Mouse (Mus musculus) heart, postnatal 36 days (tissue): ENCODE results near the gene Timm13. TPM values are rescaled to one million over a fixed set of nuclear protein-coding genes. Genes with fewer than 3 reads are reported as not detected.
A peak's percentile ranks its signal among the peaks of the same experiment; 100 is the strongest.

Experiments used
- DNase-seq, 2 experiments: peaks; one replicate each; pipeline ENCODE4 v3.0.0; 2021 to 2022
- intact Hi-C: fragments of 180-260 bp; cut with DNase I; formaldehyde crosslinking; loops from one replicate; pipeline ENCODE4 v1.15.1; 2025
- total RNA-seq, 2 experiments: library from RNA; stranded (reverse); gene quantifications; 2 replicates each; pipeline ENCODE4 v1.2.3; 2021

Gene Timm13
- total RNA-seq, 2 experiments from 2014 or later = 129 to 145 TPM

GRCm38 (mm10) chr10:80909375-80910162, 8.8 kb upstream of the Timm13 start:
- intact Hi-C loops = loop anchor here (10.0 kb wide), 1 partner anchor 585 kb away; the partner anchor contains the start of gene Ncln
- no peak for DNase-seq

- no peak for DNase-seq
Measured at GRCm38 (mm10) chr10:80904709-80905108, 3.9 kb upstream of the Timm13 start.

DNA sequence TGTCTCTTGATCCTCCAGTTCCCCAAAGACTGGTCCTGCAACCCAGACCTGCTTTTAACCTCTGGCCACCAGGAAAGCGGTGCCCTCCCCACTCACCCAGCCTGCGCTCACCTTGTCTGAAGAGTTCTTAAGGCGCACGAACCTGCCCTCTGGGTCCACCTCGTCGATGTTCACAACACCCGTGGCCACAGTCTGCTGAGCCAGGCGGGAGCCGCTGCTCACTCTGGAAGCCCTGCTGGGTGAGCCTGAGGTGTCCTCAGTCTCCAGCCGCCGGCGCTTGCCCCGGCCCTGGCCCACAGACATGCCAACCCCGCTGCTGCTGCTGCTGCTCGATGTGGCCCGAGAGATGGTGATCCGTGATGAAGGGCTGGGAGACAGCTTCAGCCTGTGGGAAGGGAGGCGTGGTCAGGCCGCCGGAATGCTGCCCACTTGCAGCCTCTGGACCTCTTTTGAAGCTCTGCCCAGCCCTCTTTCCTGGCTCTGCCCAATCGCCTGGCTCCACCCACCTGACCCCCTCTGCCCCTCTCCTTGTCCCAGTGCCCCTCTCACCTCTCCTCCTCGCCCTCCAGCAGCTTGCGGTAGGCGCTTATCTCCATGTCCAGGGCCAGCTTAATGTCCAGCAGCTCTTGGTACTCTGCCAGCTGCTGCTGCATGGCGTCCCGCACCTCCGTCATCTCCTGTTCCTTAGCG, 3.4 kb upstream of the Timm13 start:
- DNase-seq = no peak
- intact Hi-C loops = loop anchor here (10.0 kb wide), 1 partner anchor 591 kb away; the partner anchor contains the start of gene Ncln

More at GRCm38 (mm10) chr10:80904709-80905108, 3.9 kb upstream of the Timm13 start:
- intact Hi-C loops = loop anchor here (10.0 kb wide), 1 partner anchor 590 kb away; the partner anchor contains the start of gene Ncln

GRCm38 (mm10) chr10:80903282-80903681, 2.5 kb upstream of the Timm13 start:
- intact Hi-C loops = loop anchor here (10.0 kb wide), 1 partner anchor 592 kb away; the partner anchor contains the start of gene Ncln
- DNase-seq = no peak

DNA sequence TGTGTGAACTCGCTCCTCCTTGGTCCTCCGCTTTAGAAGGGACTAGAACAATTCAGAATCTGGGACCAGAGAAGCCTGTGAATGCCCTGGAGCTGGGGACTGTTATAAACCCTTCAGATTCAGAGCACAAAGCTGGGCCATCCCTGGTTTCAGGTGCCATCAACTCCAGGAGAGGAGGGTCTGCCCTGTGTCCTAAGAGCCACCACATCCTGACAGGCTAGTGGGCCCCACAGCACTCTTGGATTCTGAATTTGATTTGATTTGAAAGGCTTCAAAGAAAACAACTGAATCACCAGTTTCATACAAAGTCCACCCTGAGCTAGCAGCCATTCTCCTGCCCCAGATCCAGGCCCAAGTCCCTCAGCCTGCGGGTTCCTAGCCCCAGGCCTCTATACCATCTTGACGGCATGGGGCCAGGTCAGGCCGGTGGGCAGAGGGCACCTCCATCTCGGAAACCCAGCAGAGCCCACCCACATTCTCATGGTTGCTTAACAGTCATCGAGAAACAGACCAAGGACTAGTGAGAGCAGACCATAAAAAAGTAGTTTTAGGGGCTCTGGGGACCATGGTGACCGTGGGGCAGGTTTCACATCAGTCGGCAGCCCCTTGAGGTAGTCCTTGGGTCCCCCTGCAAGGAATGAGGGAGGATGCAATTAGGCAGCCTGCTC, 1.6 kb upstream of the Timm13 start:
- DNase-seq = no peak
- intact Hi-C loops = loop anchor here (10.0 kb wide), 1 partner anchor 592 kb away; the partner anchor contains the start of gene Ncln

DNA sequence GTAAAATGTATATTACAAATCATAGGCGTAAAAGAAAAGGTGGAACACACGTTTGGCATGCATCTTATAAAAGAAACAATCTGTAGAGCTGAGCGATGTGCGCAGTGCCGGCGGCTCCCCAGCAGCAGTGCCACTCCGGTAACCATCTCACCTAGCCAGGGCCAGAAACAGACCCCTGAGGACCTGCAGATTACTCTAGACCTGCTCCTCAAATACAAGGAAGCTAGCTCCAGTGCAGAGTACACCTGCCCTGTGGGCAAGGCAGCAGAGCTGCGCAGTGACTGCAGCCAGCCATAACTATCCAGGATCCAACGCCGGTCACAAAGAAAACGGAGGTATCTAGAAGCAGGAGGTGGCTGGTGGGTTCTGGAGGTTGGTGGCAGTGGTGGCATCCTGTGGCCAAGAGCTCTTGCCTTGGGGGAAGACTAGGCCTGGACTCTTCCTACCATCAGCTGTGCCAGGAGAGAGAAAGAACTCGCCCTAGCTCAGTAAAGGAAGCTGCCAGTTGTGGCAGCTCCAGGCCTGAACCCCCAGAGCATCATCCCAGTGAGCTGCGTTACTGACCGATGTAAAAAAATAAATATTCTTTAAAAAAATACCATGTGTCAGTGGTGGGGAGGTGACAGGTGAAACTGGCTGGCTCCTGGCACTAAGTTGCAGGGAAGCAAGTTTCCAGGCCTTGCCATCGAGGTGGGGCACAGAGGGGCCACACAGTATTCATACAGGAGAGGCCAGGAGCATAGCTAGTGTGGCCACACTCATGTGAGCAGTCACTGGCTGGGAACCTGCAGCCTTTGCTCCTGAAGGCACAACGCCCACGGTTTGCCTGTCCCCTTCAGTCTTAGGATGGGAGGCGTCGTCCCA, 872 bp upstream of the Timm13 start:
- no peak for DNase-seq
- intact Hi-C loops = loop anchor here (10.0 kb wide), 1 partner anchor 593 kb away; the partner anchor contains the start of gene Ncln

DNA sequence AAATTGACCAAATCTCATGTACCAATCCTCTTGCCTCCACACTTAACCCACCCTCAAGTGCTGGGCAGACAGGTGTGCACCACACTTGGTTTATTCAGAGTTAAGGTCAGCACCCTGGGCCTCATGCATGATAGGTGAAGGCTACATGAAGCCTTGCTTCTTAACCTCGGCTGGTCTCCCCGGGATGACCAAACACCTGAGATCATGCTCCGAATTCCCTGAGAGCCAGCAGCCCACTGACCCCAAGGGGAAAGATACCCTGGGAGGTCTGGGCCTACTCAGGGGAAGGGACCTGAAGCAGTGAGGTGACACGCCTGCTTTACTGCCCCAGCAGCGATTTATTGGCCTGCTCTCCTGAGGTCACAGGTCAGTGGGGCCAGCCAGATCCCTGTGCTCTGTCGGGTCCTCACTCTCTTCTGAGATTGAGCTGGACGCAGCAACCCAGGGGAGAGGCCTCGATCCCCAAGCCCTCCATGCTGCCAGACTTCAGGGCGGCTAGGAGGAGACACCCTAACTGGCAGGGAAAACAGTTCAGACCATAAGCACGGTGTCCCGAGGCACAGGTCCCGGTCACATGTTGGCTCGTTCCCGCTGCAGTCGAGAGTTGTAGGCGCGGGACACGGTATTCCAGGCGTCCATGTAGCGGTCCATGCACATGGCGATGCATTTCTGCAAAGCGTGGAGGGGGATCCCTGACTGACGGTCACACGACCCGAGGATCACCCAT, 1.0 kb downstream of the Timm13 start:
- intact Hi-C loops = loop anchor here (10.0 kb wide), 1 partner anchor 595 kb away; the partner anchor contains the start of gene Ncln
- no peak for DNase-seq

DNA sequence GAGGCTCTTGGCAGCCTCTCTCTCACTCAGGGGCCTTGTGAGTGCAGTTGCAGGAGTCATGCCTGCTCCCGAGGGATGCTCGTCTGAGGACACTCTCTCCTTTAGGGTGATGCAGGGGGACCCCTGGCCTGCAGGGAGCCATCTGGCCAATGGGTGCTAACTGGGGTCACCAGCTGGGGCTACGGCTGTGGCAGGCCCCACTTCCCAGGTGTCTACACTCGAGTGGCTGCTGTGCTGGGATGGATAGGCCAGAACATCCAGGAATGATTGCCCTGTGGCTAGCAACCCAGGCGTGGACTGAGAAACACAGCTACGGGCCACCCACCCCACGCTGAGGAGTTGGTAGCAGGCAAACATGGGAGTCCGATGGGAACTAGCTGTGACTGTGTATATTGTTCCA, 1.7 kb downstream of the Timm13 start:
- intact Hi-C loops = no loop called here
- DNase-seq = no peak

DNA sequence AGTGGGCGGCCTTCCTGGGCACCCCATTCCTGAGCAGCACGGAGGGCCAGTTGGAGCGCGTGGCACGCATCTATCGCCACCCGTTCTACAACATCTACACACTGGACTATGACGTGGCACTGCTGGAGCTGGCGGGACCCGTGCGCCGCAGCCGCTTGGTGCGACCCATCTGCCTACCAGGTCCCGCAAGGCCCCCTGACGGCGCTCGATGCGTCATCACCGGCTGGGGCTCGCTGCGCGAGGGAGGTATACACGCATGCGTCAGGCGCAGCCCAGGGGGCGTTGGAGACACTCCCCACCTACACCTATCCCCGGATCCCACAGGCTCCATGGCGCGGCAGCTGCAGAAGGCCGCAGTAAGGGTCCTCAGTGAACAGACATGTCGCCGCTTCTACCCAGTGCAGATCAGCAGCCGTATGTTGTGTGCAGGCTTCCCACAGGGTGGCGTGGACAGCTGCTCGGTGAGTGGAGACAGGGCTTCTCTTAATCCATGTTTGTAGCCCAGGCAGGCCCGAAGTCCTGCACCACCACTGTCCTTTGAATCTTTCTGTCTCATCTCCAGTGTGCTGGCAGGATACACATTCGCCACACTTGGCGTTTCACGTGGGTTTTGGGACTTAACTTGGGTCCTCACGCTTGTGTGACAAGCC, 2.8 kb downstream of the Timm13 start:
- no peak for DNase-seq
- intact Hi-C loops = no loop called here

GRCm38 (mm10) chr10:80896581-80897485, 3.9 kb downstream of the Timm13 start:
- intact Hi-C loops = no loop called here
- no peak for DNase-seq

- no peak for DNase-seq
- intact Hi-C loops = no loop called here
Measured at GRCm38 (mm10) chr10:80895697-80896096, 5.1 kb downstream of the Timm13 start.

DNA sequence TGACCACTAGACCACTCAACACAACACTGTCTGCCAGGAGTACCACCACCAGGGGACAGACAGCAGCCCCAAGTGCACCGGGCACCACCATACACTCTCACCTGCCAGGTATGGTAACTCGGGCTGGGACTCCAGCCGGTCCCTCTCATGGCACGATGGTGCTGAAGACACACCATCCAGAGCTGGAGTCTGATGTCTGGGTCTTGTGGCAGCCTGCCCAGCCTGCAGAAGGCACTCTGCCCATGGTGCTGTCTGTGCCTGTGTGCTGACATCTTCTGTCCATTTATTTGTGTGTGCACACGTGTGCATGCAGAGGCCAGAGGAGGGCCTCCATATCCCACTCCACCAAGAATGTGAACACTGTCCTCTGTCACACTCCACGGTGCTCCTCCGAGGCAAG, 5.7 kb downstream of the Timm13 start:
- no peak for DNase-seq
- intact Hi-C loops = no loop called here

DNA sequence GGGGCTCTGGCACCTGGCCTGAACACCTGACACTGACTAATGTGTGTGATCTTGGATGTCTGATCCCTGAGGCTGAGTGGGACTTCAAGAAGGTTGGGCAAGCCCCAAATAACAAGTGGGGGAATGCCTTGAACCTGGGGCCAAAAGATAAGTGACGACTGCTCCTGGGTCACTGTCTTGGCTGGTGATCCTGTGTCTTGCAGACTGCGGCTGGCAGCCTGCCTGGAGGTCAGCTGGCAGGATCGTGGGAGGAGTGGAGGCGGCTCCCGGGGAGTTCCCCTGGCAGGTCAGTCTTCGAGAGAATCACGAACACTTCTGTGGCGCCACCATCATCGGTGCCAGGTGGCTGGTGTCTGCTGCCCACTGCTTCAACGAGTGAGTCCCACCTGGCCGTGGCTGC, 13.6 kb downstream of the Timm13 start:
- intact Hi-C loops = loop anchor here (5.0 kb wide), 1 partner anchor 40 kb away; no protein-coding TSS in a partner anchor
- DNase-seq = peak; percentile 73 to 75

- peak; percentile 66 to 84 for DNase-seq
- intact Hi-C loops = loop anchor here (1.0 kb wide), 1 partner anchor 114 kb away; no protein-coding TSS in a partner anchor
Measured at GRCm38 (mm10) chr10:80881301-80881700, 19.5 kb downstream of the Timm13 start.

- intact Hi-C loops = loop anchor here (1.0 kb wide), 2 partner anchors 59 to 114 kb away; no protein-coding TSS in a partner anchor
- DNase-seq = no peak
Measured at GRCm38 (mm10) chr10:80880901-80881300, 19.9 kb downstream of the Timm13 start.

GRCm38 (mm10) chr10:80880131-80880641, 20.6 kb downstream of the Timm13 start:
- intact Hi-C loops = loop anchor here (1.0 kb wide), 1 partner anchor 58 kb away; no protein-coding TSS in a partner anchor
- peak; percentile 63 to 75 for DNase-seq

DNA sequence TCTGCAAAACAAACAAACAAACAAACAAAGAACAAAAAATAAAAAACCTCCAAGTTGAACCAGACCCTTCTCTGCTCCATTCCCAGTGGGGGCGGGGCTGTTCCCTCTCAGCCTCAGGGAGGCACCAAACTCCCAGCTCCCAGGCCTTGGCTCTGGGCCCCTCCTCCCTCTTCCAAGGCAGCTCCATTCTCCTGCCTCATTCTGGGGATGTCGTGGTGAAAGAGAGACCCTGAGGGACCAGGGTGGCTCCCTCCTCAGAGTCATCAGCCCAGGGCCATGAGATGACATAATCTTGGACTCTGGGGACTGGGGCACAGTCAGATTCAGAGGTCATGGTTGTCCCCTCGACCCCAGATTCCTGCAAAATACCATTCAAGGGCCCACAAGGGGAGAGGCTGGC, 24.2 kb downstream of the Timm13 start:
- DNase-seq = no peak
- intact Hi-C loops = loop anchor here (1.0 kb wide), 1 partner anchor 129 kb away; no protein-coding TSS in a partner anchor
